Mouse (Mus musculus): ENCODE measurements around the gene Elovl6. TPM values are rescaled to one million over a fixed set of nuclear protein-coding genes. Genes with fewer than 3 reads are reported as not detected.

Elovl6 gene
- polyA plus RNA-seq, 1 experiment: 1.6 TPM

- no peak overlapping the region for H3K4me3 ChIP-seq (ENCODE audit: insufficient read depth, low read length)
- H3K4me1 ChIP-seq (ENCODE audit: control insufficient read depth, insufficient read depth, low read length): no peaks in the 10 kb centered on the region
- TF ChIP-seq CTCF (IDR thresholded peaks at IDR 0.05; ENCODE audit: low read depth, low read length) (no peak), POLR2A (IDR thresholded peaks at IDR 0.05; ENCODE audit: borderline replicate concordance, low read depth, low read length) (no peak)
- no peak overlapping the region for H3K27ac ChIP-seq (ENCODE audit: insufficient read depth, low read depth, low read length)
These were observed 11.7 kb upstream of the Elovl6 start for GRCm38 (mm10) chr3:129520499-129520898.

DNA sequence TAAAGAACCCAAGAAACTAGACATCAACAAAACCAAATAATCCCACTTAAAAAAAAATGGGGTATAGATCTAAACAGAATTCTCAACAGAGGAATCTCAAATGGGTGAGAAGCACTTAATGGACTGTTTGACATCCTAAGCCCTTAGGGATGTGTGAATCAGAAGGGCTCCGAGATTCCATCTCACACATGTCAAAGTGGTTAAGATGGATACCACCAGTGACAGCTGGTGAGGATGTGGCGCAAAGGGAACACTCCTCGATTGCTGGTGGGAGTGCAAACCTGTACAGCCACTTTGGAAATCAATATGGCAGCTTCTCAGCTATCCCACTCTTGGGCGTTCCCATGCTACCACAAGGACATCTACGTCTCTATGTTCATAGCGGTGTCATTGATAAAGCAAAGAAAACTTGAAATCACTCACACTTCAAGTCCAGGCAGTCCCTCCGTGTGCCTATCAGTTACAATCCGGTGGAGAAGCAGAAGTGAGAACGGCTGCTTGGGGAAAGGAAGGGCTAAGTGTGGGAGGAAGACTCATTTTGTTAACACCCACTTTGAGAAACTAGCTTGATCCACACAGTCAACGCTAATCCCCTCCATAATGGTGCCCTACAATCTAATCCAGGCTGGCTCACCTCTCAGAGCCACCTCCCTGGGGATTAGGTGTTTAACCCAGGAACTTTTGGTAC is 8.6 kb upstream of the Elovl6 start:
- Histone ChIP-seq H3K27ac (ENCODE audit: insufficient read depth, low read depth, low read length) (no peak overlapping the region), H3K4me3 (ENCODE audit: insufficient read depth, low read length) (no peak overlapping the region), H3K4me1 (ENCODE audit: control insufficient read depth, insufficient read depth, low read length) (no peaks in the 10 kb centered on the region)
- no peak for TF ChIP-seq CTCF (IDR thresholded peaks at IDR 0.05; ENCODE audit: low read depth, low read length)
- no peak for TF ChIP-seq POLR2A (IDR thresholded peaks at IDR 0.05; ENCODE audit: borderline replicate concordance, low read depth, low read length)

DNA sequence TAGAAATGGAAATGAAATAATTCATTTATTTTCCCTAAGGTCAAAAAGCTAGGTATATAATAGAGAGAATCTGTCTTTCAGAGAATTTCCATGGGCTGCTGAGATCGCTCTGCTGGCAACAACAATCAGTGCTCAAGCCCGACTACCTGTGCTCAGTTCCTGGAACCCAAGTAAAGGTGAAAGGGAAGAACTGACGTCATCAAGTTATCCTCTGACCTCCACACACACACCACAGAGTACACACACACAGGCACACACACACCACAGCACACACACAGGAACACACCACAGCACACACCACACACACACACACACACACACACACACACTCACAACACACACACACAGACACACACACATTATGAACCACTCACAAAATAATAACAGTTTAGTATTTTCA is 5.1 kb upstream of the Elovl6 start:
- Histone ChIP-seq H3K4me1 (ENCODE audit: control insufficient read depth, insufficient read depth, low read length) (peaks cover 3% of the 10 kb centered on the region), H3K4me3 (ENCODE audit: insufficient read depth, low read length) (no peak overlapping the region), H3K27ac (ENCODE audit: insufficient read depth, low read depth, low read length) (no peak overlapping the region)
- no peak for TF ChIP-seq POLR2A (IDR thresholded peaks at IDR 0.05; ENCODE audit: borderline replicate concordance, low read depth, low read length)

DNA sequence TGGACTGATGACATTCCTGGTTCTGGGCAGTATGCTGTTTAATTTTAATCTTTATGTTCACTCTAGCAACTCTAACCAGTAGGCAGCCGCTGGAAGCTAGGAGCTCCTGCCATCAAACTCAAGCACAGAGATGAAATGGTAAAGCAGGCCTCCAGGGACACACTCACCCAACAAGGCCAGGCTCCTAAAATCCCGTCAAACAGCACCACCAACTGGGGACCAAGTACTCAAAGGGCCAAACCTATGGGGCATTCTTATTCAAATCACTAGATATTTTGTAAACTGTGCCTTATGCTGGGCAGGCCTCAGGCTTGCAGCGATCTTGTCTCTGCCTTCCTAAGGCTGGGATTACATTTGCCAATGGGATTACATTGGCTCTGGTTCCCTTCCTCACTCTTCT is 2.8 kb upstream of the Elovl6 start:
- no peak overlapping the region for H3K27ac ChIP-seq (ENCODE audit: insufficient read depth, low read depth, low read length)
- TF ChIP-seq POLR2A (IDR thresholded peaks at IDR 0.05; ENCODE audit: borderline replicate concordance, low read depth, low read length) (no peak), CTCF (IDR thresholded peaks at IDR 0.05; ENCODE audit: low read depth, low read length) (no peak)
- no peak overlapping the region for H3K4me3 ChIP-seq (ENCODE audit: insufficient read depth, low read length)
- peaks cover 3% of the 10 kb centered on the region for H3K4me1 ChIP-seq (ENCODE audit: control insufficient read depth, insufficient read depth, low read length)

DNA sequence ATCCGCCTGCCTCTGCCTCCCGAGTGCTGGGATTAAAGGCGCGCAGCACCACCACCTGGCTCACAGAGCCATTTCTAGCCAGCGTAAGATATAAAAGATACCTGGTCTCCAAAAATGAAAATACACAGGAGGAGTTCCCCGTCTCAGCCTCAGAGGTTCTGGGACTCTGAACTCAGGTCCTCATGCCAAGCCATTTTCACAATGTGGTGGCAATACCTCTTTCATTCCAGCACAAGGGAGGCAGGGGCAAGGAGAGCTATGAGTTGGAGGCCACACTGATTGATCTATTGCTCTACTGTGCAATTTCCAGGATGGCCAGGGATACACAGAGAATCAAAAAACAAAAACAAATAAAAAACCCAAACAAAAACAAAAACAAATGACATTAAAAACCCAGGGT is 1.7 kb upstream of the Elovl6 start:
- Histone ChIP-seq H3K4me3 (ENCODE audit: insufficient read depth, low read length) (no peak overlapping the region), H3K4me1 (ENCODE audit: control insufficient read depth, insufficient read depth, low read length) (peaks cover 8% of the 10 kb centered on the region), H3K27ac (ENCODE audit: insufficient read depth, low read depth, low read length) (no peak overlapping the region)
- no peak for TF ChIP-seq POLR2A (IDR thresholded peaks at IDR 0.05; ENCODE audit: borderline replicate concordance, low read depth, low read length)
- no peak for TF ChIP-seq CTCF (IDR thresholded peaks at IDR 0.05; ENCODE audit: low read depth, low read length)

DNA sequence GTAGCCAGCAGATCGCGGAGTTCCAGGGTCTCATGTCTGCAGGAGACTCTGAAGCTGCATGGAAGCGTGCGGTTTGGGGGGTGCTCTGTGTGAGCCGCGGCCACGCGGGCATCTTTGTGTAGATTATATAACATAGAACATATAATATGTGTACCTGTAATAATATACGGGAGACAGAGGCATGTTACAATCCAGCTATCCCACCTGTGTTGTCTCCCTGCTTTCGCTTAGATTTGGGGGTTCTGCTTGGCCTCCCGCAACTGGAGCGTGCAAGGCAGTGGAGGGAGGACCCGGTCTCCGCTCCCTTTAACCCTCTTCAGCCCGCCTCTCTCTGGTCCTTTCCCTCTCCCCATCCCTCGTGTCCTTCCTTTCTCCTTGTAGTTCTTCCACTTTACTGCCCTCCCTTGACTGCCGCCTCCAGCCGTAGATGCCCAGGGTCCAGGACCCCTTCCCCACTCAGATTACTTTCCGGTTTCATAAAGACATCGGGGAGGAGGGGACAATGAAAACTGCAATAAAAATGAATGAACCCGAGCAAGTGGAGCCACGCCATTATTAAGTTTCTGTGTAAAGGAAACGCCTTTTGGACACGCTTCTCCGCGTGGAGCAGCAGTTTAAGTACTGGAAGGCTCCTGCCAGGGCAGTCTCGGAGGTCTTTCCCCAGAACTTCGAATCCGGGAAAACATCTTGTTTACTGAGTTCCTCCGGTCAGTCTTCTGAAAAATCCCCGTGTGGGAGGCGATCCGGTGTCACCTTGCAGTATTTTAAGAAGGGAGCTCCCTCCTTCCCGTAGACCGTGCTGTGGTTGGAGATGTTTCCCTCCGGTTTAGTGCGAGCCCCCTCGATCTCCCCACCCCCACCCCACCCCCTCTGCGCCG is 949 bp downstream of the Elovl6 start:
- TF ChIP-seq POLR2A (IDR thresholded peaks at IDR 0.05; ENCODE audit: borderline replicate concordance, low read depth, low read length) (no peak), CTCF (IDR thresholded peaks at IDR 0.05; ENCODE audit: low read depth, low read length) (no peak)
- Histone ChIP-seq H3K4me3 (ENCODE audit: insufficient read depth, low read length) (peak overlapping the region; percentile 82), H3K4me1 (ENCODE audit: control insufficient read depth, insufficient read depth, low read length) (peaks cover 17% of the 10 kb centered on the region), H3K27ac (ENCODE audit: insufficient read depth, low read depth, low read length) (peak overlapping the region; percentile 52)

GRCm38 (mm10) chr3:129533743-129534530 is 1.8 kb downstream of the Elovl6 start:
- Histone ChIP-seq H3K4me3 (ENCODE audit: insufficient read depth, low read length) (peak overlapping the region; percentile 82), H3K27ac (ENCODE audit: insufficient read depth, low read depth, low read length) (peak overlapping the region; percentile 65), H3K4me1 (ENCODE audit: control insufficient read depth, insufficient read depth, low read length) (peaks cover 21% of the 10 kb centered on the region)
- TF ChIP-seq POLR2A (IDR thresholded peaks at IDR 0.05; ENCODE audit: borderline replicate concordance, low read depth, low read length) (no peak), CTCF (IDR thresholded peaks at IDR 0.05; ENCODE audit: low read depth, low read length) (no peak)

- TF ChIP-seq CTCF (IDR thresholded peaks at IDR 0.05; ENCODE audit: low read depth, low read length): no peak
- TF ChIP-seq POLR2A (IDR thresholded peaks at IDR 0.05; ENCODE audit: borderline replicate concordance, low read depth, low read length): no peak
- peaks cover 21% of the 10 kb centered on the region for H3K4me1 ChIP-seq (ENCODE audit: control insufficient read depth, insufficient read depth, low read length)
- no peak overlapping the region for H3K4me3 ChIP-seq (ENCODE audit: insufficient read depth, low read length)
- H3K27ac ChIP-seq (ENCODE audit: insufficient read depth, low read depth, low read length): peak overlapping the region; percentile 86
These were observed 3.3 kb downstream of the Elovl6 start for GRCm38 (mm10) chr3:129535444-129535843.

DNA sequence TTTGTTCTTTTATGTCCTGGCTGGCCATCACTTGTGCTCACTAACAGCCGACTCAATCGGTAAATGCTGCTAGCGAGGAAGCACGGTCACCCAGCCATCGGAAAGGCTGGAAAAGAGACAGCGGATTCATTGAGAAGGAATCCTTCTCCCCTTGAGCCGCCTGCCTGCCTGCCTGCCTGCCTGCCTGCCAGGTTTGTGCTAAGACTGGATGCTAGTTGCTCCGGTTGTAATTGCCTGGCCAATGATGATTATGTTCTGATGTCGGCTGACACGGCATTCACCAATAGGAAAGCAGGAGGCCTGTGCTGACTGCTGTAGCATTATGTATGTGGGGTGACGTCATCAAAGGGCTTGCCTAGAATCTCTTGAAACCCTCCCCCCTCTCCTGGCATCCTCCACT is 4.0 kb downstream of the Elovl6 start:
- Histone ChIP-seq H3K4me1 (ENCODE audit: control insufficient read depth, insufficient read depth, low read length) (peaks cover 21% of the 10 kb centered on the region), H3K4me3 (ENCODE audit: insufficient read depth, low read length) (peak overlapping the region; percentile 53), H3K27ac (ENCODE audit: insufficient read depth, low read depth, low read length) (peak overlapping the region; percentile 86)
- no peak for TF ChIP-seq CTCF (IDR thresholded peaks at IDR 0.05; ENCODE audit: low read depth, low read length)
- no peak for TF ChIP-seq POLR2A (IDR thresholded peaks at IDR 0.05; ENCODE audit: borderline replicate concordance, low read depth, low read length)
